Mouse (Mus musculus) left cerebral cortex, adult 11 months (tissue): ENCODE data around the gene Slc6a6.
A peak's percentile ranks its signal among the peaks of the same experiment; 100 is the strongest.

Experiments
- DNase-seq: peaks from one replicate; pipeline ENCODE4 v3.0.0; 2022; ENCODE audit warnings: low spot score

The Slc6a6 gene

DNA sequence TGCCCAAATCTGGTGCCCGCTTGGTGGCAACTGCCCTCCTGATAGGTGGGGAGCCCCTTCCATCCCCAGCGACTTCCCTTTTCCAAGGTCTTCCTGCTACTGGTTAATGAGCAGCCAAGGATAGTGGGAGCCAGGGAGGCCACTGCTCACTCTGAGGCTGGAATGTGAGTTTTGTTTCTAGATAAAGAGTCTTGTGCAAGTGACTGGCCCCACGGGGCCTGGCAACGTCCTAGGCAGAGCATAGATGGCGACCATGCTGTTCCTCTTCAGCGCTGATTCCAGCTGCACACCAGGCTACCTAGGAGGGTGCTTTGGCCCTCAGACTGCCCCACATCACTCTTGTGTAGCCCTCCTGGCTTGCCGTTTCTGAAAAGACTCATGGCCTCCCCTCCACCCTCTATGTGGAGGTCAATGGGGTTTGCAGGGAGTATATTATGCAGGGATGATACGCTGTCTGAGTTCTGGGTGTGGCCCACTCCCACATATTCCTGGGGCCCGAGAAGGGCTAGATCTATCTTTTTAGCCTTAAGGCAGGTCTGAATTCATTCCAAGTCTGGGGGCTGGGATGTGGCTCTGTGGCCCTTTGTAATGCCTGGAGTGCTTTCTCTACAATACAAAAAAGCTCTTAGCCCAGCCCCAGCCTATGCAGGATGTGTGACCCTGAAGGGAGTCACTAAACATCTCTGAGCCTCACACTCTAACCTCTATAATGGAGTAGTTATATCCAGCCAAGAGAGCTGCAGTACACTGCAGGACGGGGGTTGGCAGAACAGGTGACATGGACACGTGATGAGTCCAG, 17.2 kb downstream of the Slc6a6 start:
- DNase-seq, result no peak

DNA sequence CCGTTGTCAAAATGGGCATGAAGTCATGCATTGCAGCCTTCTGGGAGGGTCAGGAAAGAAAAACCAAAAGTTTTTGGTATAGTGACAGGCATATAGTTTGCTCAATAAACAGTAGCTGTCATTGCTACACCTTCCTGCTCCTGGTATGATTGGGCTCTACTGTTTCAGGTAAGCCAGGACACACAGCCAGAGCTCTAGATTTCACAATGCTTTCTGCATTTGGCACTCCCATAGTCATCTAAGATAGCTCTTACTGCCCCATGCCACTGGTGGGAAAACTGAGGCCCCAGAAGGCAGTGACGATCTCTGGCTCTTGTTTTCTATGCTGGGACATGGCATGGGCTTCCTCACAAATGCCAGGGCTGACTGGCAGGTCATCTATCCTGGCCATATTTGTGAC, 19.6 kb downstream of the Slc6a6 start:
- DNase-seq, result no peak

DNA sequence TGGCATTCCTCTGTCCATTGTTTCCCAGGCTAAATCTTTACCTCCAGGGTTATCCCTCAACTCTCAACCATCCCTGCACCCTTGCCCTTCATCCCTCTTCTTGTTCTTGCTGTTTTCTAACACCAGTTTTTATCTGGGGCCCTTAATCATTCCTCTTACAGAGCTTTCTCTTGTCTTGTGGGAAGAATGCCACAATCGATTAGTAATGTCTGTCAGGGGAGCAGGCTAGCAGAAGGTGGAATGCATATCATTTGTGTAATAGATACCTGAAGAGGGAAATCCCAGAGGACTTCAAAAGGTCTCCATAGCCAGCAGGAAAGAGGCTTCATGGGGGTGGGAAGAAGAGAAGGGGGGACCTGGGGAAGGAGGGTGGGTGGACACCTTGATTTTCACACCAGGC, 20.6 kb downstream of the Slc6a6 start:
- DNase-seq, result no peak

DNA sequence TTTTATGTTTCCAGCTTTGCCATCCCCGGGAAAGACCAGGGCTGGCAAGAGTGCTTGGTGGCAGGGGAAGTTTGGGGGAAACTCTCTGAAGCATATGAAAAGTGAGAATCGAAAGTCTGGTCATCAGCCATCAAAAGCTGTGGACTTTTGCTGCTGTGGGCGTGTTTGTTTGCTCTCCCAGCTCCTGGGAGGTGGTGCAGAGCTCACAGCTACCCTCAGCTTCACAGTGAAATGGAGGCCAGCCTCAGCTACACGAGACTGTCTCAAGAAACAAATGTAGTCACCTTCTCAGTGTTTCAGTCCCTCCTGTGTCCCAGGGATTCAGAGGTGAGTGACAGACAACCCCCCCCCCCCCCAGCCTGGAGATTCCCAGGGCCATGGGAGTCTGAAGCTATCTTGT, 21.8 kb downstream of the Slc6a6 start:
- DNase-seq, result no peak

DNA sequence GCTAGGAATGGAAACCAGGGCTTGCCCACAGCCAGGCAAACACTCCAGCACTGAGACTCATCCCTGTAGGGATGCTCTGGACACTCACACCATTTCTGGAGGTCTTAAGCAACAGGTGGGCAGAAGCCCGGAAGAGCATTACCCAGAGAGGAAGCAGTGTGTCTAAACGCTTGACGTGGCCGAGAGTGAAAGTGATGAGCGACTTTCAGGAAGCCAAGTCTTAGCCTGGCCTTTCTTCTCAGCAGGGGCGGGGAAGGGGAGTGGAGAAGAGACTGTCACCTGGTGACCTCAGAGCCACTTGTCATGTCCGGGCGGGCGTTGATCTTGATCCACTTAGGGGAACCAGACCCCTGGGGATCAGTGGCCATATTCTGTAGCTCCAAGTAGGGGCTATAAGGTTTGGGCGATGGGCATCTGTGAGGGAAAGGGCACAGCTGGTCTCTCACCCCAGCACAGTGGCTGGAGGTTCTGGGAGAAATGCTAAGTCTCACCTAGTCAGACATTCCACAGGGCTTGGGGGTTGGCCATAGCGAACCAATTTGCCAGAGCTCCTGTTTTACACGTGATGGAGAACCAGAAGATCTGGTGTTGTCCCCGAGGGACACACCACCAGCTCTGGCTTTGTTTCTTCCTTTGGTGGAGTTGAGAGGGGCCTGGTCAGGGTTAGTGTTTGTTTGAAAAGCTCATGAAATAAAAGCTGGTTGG, 22.4 kb downstream of the Slc6a6 start:
- no peak for DNase-seq

GRCm38 (mm10) chr6:91707276-91707885, 23.5 kb downstream of the Slc6a6 start:
- no peak for DNase-seq

DNA sequence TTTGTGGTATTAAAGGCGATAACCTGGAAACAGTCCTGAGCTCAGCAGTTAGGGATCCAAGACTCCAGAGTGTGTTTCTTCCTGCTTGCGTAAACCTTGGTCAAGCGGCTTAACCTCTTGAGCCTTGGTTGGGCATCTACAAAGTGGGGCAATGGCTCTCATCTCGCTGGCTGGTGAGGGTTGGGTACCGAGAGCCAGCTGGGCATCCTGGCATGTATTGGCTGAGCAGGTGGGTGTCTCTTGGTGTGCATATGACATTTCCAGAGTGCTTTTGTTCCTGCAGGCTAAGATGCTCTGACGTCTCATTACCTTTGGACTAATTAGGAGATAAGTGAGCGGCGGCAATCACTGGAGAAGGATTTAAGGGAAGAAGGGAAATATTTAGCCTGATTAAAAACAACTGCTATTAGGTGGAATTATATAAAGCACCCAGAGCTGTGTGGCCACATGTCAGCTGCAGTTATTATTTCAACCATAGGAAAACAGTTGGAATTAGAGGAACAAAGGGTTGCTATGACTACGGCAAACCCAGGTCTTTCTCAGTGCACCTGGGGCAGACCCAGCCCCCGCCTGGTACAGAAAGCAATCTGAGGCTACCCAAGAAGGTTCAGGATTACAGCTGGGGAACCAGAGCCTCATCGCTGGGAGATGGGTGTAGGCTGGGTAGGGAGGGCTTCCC, 24.2 kb downstream of the Slc6a6 start:
- no peak for DNase-seq

DNA sequence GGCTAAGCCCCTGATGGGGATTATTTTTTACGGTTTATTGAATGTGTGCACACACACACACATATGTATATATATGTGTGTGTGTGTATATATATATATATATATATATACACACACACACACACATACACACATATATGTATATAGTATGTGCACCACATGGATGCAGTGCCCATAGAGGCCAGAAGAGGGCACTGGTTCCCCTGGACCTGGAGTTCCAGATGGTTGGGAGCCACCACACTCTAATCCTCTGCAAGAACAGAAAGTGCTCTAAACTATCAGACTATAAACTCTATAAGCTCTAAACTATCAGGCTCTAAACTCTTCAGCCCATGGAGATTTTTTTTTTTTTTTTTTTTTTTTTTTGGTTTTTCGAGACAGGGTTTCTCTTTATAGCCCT, 25.1 kb downstream of the Slc6a6 start:
- DNase-seq, result no peak

- DNase-seq, result no peak
These were observed 26.6 kb downstream of the Slc6a6 start for GRCm38 (mm10) chr6:91710345-91710930.

- no peak for DNase-seq
These were observed 28.4 kb downstream of the Slc6a6 start for GRCm38 (mm10) chr6:91712097-91712854.

GRCm38 (mm10) chr6:91712855-91713331, 29.0 kb downstream of the Slc6a6 start:
- peak; percentile 73 for DNase-seq

- no peak for DNase-seq
These were observed 29.6 kb downstream of the Slc6a6 start for GRCm38 (mm10) chr6:91713370-91713896.

DNA sequence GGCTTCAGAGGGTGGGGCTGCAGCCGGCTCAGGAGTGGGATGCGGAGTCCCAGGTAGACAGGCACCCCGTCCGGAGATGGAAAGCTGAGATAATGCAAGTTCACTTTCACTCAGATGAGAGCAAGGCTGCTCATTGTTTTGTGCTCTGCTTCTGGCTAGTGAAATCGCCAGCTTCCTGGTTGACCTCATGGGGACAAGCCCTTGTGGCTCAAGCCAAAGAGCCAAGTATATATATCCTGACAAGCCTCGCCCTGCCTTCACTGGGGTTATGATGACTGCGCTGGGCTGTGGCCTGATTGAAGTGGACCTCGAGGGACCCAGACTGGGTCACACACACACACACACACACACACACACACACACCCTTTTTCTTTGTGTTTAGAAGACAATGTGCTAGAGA, 31.2 kb downstream of the Slc6a6 start:
- DNase-seq, result no peak

DNA sequence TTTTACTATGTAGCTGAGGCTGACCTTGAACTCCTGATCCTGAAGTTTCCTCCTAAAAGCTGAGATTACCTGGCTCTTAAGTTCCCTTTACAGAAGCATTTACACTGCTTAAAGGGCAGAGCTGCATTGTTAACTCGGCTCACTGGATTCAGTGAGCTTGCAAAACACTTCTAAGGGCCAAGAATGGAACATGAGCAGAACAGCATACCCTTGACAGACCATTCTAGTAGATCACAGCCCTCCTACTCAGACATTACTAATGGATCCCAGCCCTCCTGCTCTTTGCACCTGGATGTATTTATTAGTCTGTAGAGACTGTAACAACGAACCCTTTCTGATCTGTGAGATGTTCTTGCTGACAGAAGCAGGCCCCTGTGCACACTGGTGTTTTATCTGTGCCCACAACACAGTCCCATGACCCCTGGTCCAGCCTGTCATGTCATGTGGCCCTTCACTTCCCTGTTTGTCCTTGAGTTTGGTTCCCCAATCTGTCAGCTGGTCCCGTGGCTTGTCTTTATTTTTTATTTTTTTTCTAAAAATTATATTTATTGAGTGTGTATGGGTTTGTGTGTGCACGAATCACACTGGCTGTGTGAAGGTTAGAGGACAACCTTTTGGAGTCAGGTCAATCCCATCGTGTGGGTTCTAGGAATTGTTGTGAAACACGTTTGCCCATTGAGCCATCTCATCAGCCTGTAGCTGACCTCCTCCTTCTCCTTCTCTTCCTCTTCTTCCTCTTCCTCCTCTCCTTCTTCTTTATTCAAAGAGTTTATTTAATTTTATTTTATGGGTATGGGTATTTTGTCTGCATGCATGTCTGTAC, 32.3 kb downstream of the Slc6a6 start:
- no peak for DNase-seq

DNA sequence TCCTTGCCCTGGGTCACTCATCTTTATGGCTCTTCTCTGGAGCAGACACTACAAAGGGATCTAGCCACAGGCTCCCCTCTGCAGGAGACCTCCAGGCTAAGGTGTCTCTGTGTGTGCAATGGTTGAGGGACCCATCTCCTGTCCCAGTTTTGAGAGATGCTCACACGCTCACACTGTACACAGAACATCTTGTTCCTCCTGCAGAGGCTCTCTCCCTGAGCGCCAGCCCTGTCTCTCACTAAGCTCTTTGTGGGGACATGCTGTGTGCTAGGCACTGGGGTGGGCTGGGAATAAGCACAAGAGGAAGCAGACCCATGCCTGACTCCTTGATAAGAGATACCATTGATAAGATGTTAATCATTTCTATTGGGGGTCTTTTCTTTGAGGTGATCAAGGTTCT, 34.2 kb downstream of the Slc6a6 start:
- DNase-seq, result no peak

DNA sequence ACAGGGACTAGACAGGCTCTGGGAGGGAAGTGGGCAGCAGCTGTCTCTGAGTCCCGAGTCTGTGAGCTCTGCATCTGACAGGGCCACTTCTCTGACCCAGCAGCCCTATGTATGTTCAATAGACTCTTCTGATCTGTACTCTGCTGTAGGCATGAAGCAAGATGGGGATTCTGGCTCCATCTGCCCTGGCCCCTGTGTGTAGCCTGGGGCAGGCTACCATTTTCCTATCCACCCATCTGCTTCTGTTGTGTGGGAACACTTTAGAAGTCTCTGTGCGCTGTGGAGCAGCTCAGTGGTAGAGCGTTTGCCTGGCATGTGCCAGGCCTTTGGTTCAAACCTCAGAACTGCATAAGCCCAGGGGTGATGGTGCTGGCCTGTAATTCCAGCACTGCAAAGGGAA, 34.8 kb downstream of the Slc6a6 start:
- no peak for DNase-seq

DNA sequence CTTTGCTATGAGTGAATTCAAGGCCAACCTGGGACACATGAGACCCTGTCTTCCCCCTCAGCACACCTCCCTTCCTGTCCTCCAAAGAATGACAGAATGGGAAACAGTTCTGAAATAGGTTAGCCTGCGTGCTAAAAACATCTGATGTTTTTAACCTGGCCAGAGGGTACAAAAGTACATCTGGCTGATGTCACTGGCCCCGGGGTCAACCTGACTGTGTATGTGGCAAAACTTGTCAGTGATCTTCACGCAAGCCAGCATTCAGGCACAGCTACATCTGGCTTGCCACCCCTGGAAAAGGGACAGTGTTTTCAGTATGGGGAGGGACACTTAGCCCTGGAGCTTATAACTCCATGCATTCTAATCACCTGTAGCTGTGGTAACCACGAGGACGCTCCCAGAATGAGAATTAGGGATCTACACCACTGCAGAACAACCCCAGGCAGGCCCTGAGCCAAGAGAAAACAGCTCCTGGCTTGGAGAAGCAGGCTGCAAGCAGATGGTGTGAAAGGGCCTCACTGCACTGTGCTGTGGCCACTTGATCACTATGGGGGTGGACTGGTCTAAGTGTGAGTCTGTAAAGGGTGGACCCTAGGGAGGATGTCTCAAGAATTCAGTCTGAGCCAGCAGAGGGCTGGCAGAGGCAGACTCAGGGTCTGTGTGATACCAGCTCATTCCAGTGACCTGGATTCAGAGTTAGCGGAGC, 35.3 kb downstream of the Slc6a6 start:
- no peak for DNase-seq

- DNase-seq, result peak; percentile 71
These were observed 36.1 kb downstream of the Slc6a6 start for GRCm38 (mm10) chr6:91719865-91720533.
